Mouse (Mus musculus) spleen, adult 12 weeks (tissue): Measurements from ENCODE around the gene Hoxd1.

ENCODE experiments used
- DNase-seq: peaks from one replicate; pipeline ENCODE4 v3.0.0; 2022; ENCODE audit warnings: low spot score

Hoxd1 gene

DNA sequence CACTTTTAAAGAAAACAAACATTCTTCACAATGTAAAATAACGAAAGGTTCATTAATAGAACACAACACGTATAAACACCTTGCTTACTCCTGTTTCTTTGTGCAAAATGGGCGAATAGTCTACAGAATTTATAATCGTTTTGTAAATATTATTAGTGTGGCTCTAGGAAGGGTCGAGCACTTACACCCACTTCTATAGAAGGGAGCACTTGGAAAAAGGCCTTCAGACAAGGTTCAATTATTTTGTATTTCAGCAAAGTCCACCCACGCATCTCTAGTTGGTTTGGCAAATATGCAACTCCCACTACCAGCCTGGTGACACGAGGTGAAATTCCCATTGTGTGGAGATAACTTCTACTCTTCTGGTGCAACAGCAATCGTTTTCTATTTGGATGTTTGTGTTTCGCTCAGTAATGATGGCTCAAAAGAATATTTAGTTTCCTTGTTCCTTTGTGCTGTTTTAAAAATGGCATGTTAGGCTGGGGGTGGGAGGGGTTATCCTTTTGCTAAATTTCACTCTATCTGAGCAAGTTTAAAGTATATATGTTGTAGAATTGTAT, 14.3 kb upstream of the Hoxd1 start:
- DNase-seq, result no peak

DNA sequence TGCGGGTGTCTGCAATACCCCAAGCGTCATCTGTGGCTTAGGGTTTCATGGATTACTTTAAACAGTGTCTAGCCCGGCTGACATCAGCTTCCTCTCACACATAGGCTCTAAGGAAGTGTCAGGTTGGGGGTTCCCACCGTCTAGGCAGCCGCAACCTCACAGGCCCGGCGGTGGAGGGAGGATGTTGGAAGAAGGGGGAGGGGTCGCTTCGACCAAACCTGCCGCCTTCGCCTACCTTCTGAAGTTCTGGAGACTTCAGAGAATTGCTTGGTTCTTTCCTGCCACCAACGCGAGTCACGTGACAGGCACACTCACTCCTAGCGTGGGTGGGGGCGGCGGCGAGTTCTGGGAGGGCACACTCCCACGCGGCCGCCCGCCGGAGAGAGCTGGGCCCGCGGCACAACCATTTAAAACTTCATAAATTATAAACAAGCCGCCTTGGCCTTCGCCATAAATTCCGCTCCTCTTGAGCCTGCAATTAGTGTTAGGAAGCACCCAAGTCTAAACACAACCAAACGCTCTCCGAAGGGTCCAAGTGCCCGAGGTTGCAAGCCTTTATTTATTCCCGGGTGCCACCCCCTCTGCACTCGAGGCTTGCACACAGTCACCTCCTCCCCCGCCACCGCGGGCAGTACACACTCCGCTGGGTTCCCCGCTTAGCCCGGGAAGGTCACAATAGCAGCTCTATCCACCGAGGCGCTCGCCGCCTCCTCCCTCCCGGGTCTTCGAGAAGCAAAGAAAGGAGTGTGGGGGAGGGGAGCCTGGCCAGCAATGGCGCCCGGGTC, 13.3 kb upstream of the Hoxd1 start:
- DNase-seq, result no peak

DNA sequence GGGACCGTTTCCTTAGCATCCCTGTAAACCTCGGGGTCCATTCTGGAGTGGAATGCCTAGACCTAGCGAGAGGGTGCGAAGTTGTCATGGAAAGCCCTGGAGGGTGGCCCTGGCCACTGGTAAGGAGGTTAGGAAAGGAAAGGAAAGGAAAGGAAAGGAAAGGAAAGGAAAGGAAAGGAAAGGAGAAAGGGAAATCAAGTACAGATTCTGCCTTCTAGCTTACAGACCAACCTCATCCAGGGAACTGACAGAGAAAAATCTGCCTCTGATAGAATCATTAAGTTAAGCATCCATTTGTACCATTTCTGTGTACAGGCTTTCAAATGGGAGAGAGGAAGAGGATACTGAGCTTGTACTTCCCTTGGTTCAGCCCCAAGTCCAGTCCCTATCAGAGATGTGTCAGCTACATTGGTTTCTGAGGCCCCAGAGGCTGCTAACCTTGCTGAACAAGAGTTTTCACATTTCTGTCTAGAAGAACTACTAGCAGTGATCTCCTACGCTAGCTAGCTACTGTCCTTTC, 12.0 kb upstream of the Hoxd1 start:
- no peak for DNase-seq

DNA sequence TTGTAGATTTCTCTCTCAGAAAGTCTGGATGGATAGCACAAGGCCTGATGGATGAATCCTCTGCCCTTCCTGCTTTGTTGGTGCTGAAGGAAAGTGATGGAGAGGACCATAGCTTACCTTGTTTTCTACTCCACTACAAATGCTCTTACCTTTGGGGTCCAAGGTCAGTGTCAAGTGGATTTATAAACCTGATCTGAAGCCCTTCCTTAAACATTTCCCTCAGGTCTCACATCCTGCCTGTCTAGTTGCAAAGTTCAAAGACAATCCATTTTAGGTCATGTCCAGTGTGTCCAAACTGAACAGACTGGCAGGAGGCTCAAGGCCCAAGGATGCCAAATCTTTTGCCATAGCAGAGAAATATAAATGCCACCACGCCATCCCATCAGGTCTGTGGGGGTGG, 10.9 kb upstream of the Hoxd1 start:
- no peak for DNase-seq

DNA sequence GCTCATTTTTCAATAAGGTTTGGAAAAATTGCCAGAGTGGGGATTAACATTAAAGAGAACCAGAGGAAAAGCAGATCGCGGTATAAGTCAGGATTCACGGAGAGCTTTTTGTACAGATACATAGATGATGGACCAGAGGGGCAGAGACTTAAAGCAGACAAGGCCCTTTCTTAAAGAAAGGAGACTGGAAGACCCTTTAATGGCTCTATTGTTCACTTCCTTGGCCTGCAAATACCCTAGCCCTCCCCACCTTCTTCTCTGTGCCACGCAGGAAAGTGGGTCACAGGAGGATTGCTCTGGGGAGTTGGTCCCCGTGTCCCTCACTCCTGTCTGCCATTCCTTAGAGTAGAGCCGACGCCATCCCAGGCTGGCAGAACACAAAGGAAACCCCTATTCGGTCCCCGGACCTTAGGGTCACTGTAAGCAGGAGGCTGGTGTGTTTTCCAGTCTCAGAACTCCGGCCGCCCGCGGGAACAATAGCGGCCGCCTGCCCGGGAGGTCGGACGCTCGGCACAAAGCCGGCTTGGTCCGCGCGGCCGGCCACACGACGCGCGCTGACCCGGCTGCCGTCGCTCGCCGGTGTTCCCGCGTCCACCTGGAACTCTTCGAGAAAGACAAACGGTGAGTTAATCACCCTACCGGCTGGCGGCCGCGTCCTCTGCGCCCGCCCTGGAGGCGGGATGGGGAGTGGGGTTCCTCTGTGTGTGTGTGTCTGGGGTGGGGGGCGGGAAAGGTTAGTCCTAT, 10.2 kb upstream of the Hoxd1 start:
- no peak for DNase-seq

DNA sequence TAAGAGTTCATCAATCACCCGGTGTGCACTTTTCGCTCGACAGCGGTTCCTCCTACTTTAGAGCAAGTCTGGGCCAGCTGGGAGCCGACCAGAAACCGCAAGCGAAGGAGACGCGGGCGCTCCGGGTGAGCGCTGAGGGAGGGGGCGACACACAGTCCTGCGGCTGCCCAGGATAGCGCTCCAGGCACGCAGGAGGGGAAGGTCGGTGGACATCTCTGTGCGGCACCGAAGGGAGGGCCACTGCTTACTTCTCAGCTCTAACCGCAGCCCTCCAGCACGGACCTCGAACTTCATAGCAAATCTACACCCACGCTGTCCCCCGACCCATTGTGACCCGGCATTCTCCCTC, 9.6 kb upstream of the Hoxd1 start:
- DNase-seq, result no peak

DNA sequence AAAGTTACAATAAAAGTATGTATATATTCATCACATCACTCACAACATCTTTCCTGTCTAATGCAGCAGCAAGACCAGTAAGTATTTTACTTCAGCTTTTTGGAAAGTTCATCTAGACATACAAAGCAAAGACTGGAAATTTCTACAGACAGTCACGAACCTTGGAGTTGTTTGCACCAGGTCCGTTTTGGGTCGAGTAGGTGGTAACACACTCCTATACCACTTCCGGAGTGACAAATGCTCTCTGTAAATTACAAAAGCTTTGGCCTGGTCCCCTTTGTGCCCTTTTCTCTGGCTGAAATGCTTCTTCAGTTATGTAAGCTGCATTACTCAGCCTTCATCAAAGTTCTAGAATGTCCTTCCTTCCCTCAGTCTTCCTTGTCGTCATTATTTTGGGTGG, 9.1 kb upstream of the Hoxd1 start:
- no peak for DNase-seq

DNA sequence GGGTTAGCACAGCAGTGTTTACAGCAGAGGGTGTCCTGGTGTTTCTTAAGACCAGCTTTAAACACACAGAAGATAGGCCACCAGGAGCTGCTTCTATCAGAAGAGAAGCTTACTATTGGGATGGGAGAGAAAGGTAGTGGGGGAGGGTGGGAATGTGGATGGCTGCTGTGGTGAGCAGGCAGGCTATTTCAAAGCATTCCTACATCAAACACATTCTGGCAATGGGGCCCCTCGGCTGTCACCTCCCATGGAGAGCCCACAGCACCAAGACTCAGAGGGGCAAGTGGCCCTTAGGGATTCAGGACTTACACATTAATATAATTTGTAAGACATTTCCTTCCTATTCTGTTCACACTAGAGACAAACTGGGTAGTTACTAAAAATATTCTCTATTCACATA, 2.6 kb upstream of the Hoxd1 start:
- DNase-seq, result no peak

DNA sequence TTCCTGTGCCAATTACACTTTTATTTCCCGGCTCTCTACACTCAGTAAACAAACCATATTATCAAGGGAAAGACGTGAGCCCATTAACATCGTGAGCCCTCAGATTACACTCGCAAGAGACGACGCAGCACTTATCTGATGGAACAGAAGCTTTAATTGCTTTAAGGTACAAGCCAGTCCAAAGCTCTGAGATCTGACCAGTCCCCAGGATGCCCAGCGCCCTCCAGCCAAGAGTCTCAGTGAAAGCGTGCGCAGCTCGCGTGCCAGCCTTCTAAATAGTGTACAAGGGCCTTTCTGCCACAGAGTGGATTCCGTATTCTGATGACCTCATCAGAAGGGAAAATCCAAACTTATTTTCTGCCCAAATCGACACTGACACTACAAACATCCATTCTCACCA, 839 bp upstream of the Hoxd1 start:
- DNase-seq, result no peak

DNA sequence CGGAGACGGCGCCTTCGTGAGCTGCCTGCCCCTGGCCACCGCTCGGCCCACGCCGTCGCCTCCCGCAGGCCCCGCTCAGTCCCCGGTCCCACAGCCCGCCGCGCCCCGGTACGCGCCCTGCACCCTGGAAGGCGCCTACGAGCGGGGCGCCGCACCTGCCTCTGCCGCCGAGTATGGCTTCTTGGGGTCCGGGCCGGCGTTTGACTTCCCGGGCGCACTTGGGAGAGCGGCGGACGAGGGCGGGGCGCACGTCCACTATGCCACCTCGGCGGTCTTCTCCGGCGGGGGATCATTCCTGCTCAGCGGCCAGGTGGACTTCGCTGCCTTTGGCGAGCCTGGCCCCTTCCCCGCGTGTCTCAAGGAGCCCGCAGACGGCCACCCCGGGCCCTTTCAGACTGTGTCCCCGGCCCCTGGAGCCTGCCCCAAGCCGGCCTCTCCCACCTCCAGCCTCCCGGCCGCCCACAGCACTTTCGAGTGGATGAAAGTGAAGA, 510 bp downstream of the Hoxd1 start:
- DNase-seq, result no peak

DNA sequence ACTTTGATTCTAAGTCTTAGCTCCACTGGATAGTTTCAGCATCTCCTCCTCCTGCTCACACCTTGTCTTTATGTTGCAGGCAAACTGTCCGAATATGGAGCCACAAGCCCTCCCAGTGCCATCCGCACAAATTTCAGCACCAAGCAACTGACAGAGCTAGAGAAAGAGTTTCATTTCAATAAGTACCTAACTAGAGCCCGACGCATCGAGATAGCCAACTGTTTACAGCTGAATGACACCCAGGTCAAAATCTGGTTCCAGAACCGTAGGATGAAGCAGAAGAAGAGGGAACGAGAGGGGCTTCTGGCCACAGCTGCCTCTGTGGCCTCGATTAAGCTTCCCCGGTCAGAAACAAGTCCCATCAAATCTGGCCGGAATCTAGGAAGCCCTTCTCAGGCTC, 1.2 kb downstream of the Hoxd1 start:
- no peak for DNase-seq

DNA sequence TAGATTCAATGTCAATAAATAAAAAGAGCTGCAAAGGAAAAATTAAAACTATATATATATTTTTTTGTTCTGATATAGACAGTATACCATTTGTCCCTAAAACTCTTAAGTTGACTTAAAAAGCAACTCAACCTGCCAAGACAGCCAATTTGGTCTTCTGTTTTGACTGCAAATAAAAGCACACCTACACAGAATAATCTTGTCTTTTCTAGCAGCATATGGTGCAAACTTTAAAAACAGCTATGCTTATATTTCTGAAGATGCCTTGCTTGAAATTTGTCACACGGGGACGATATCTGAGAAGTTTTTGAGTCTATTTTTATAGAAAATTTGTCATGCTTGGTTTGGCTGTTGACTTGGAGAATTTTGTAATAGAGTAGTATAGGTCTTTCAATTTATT, 11.6 kb downstream of the Hoxd1 start:
- DNase-seq, result no peak

DNA sequence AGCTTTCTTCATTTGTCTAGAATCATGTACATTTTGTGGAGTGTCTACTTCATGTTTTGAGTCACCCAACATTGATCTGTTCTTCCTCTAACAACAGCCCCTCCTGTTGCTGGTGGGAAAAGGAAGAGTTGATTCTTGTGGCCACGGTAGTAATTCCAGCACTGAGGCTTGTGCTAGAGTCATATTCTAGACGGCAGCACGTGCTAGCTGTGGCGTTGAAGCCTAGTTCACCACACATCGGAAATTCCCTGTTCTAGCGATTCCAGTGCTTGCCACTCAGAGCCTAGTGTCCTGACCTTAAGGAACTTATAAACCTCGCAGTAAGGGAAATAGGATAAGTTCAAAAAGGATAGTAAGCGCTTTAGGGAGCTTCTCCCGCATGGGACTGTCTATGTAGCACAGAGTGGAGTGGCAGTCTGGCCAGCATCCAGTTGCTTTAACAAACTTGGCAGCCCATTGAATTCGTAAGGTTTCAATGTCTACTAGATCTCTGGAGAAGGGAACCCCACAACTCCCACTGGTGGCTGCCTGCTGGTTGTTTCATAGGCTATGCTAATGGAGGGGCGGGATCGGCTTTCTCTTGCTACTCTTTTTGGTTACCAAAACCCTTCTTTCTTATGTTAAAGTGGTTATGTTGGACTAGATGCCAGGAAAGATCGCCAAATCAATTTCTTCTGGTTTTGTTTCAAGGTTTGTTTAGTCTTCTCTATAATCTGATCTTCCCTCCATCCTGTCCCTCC, 14.9 kb downstream of the Hoxd1 start:
- no peak for DNase-seq

DNA sequence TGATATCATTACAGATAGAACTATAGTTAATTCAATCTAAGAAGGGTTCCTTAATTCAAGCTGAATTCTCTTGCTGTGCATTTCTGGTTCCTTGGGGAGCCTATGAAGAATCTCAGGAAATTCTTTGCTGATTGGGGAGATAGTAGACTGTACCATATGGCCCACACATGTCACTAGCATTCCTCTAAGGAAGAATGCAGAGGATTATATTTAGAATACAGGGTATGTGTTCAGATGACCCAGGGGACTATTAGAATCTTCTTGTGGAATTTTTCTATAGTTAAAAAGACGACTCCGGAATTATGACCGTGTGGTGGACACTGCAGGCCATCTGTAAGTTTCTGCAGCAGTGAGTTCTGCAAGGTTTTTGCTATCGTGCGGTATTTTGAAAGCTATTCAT, 18.6 kb downstream of the Hoxd1 start:
- no peak for DNase-seq

DNA sequence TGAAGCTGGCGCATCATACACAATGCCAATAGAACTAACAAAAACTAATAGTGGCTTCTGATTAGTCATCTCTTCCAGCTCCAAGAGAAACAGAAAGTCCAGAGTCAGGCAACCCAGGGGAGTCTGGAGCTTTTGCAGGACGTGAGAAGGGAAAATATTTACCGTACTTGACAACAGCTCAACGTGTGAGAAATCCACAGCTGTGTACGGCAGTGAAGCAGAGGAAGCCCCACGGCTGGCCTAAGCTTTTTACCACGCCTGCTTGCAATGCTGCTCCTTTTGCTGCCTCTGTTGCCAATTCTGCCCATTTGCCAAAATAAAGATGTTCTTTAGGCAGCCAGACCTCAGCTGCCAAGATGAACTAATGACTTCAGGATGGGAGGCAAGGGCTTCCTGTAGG, 32.8 kb downstream of the Hoxd1 start:
- DNase-seq, result no peak

DNA sequence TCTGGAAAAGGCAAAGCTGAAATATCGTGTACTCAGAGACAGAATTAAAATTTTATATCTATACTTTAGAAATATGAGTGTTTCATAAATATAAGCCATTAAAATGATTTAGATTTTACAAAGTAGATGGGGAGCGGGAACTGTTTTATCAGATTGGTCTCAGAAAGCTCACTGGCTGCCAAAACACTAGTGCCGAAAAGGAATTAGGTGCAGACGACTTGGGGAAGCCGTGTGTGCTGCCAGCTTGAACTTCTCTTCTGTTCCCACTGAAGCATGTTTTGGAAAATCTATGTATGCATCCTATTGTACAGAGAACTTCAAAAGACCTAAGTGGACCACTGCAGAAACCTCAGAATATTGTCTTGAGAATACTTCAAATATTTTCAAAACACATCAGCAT, 45.7 kb downstream of the Hoxd1 start:
- no peak for DNase-seq
